Mouse (Mus musculus) heart, embryonic 10.5 days (tissue): ENCODE results near the gene Ckb. TPM values are rescaled to one million over a fixed set of nuclear protein-coding genes. Genes with fewer than 3 reads are reported as not detected.
"Not testable (repeated sequence)": the region's sequence is repeated elsewhere in the genome, so short reads cannot be mapped to it uniquely, and the experiment has no call there.

Experiments used
- DNase-seq: peaks from one replicate; pipeline ENCODE4 v3.0.0-alpha.2; 2017; ENCODE audit warnings: low spot score
- H3K27ac ChIP-seq: fragments of 300-500 bp; sonication (generic); 2 replicates; pipeline ENCODE4 v1.5.1; 2016; ENCODE audit warnings: mild to moderate bottlenecking
- H3K27me3 ChIP-seq: fragments of 300-500 bp; sonication (generic); 2 replicates; pipeline ENCODE4 v1.6.1; 2016; ENCODE audit warnings: mild to moderate bottlenecking; ENCODE audit not compliant: poor library complexity, insufficient read depth, severe bottlenecking
- H3K36me3 ChIP-seq: fragments of 300-500 bp; sonication (generic); 2 replicates; pipeline ENCODE4 v1.6.1; 2016; ENCODE audit warnings: mild to moderate bottlenecking, moderate library complexity
- H3K4me1 ChIP-seq: fragments of 300-500 bp; sonication (generic); 2 replicates; pipeline ENCODE4 v1.6.1; 2016; ENCODE audit warnings: mild to moderate bottlenecking
- H3K4me3 ChIP-seq: fragments of 300-500 bp; sonication (generic); 2 replicates; pipeline ENCODE4 v1.5.1; 2016; ENCODE audit warnings: mild to moderate bottlenecking, moderate library complexity
- H3K9me3 ChIP-seq: fragments of 300-500 bp; sonication (generic); 2 replicates; pipeline ENCODE4 v1.6.1; 2016; ENCODE audit warnings: mild to moderate bottlenecking, moderate library complexity
- WGBS: fragments of 180-500 bp; shearing (Covaris S2); methylation state at CpG from one replicate; pipeline ENCODE4 v1.1.7; 2016; 5-methylcytosine and 5-hydroxymethylcytosine counted together
- polyA plus RNA-seq: library from polyadenylated mRNA; unstranded; fragments of >200 nt; fragmentation: Nextera tagmentation; extraction: Ambion mirVana; gene quantifications from 2 replicates; pipeline ENCODE4 v1.2.1, GENCODE M21; 2016

Ckb gene
- polyA plus RNA-seq, 1 experiment from 2014 or later, result 408 TPM

DNA sequence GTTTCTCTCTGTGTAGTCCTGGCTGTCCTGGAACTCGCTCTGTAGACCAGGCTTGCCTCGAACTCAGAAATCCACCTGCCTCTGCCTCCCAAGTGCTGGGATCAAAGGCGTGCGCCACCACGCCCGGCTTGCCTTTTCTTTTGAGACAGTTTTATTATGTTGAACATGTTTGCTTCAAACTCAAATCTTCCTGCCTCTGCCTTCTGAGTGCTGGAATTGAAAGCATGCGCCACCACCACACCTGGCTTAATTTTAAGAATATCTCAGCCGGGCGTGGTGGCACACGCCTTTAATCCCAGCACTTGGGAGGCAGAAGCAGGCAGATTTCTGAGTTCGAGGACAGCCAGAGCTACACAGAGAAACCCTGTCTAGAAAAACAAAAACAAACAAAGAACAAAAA, 10.6 kb downstream of the Ckb start:
- not testable (repeated sequence) for H3K9me3 ChIP-seq, DNase-seq, H3K27me3 ChIP-seq, H3K27ac ChIP-seq, H3K4me3 ChIP-seq
- Histone ChIP-seq H3K4me1 (peaks cover 35% of the 10 kb centered on the region), H3K36me3 (peaks cover 50% of the 10 kb centered on the region)
- 96% methylated on average over 11 of the region's 11 CpGs for WGBS

GRCm38 (mm10) chr12:111660628-111661027, 11.5 kb downstream of the Ckb start:
- H3K9me3 ChIP-seq, result no peaks in the 10 kb centered on the region
- WGBS, result 95% methylated on average over 1 of the region's 1 CpGs
- peaks cover 58% of the 10 kb centered on the region for H3K36me3 ChIP-seq
- H3K4me3 ChIP-seq, result no peak overlapping the region
- DNase-seq, result no peak
- H3K4me1 ChIP-seq, result peaks cover 26% of the 10 kb centered on the region
- no peaks in the 10 kb centered on the region for H3K27me3 ChIP-seq
- no peak overlapping the region for H3K27ac ChIP-seq

- WGBS, result 94% methylated on average over 4 of the region's 4 CpGs
- H3K36me3 ChIP-seq, result peaks cover 71% of the 10 kb centered on the region
- DNase-seq, result no peak
- H3K27ac ChIP-seq, result no peak overlapping the region
- H3K27me3 ChIP-seq, result no peaks in the 10 kb centered on the region
- no peak overlapping the region for H3K4me3 ChIP-seq
- no peaks in the 10 kb centered on the region for H3K9me3 ChIP-seq
- H3K4me1 ChIP-seq, result peaks cover 13% of the 10 kb centered on the region
Measured at GRCm38 (mm10) chr12:111659331-111659730, 12.8 kb downstream of the Ckb start.

GRCm38 (mm10) chr12:111655695-111656094, 16.4 kb downstream of the Ckb start:
- Histone ChIP-seq H3K36me3 (peaks cover 82% of the 10 kb centered on the region), H3K27me3 (no peaks in the 10 kb centered on the region), H3K4me1 (no peaks in the 10 kb centered on the region; the same call in 1 of the 2 replicates), H3K4me3 (no peak overlapping the region), H3K27ac (no peak overlapping the region), H3K9me3 (no peaks in the 10 kb centered on the region)
- WGBS, result 97% methylated on average over 11 of the region's 11 CpGs
- DNase-seq, result no peak

DNA sequence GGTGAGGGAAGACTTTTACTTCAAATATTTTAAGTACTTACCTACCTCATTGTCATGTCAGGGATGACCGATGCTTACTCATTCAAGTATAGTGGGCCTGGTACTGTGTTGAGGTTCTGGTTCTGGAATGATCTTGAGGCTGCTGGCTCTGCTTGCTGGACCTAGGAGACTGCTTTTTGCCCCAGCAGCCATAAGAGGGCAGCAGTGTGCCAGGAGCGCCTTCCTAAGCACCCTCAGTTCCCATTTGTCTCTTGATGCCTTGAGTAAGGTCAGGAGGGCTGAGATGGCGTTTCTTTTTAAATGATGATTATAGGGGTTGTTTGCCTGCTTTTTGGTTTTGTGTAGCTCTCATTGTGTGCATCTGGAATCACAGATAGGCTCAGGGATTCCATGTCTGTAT, 18.7 kb downstream of the Ckb start:
- no peak for DNase-seq
- Histone ChIP-seq H3K4me3 (no peak overlapping the region), H3K27ac (no peak overlapping the region), H3K9me3 (no peaks in the 10 kb centered on the region), H3K27me3 (no peaks in the 10 kb centered on the region), H3K4me1 (no peaks in the 10 kb centered on the region; the same call in 1 of the 2 replicates), H3K36me3 (peaks cover 85% of the 10 kb centered on the region)
- 54% methylated on average over 3 of the region's 3 CpGs for WGBS

DNA sequence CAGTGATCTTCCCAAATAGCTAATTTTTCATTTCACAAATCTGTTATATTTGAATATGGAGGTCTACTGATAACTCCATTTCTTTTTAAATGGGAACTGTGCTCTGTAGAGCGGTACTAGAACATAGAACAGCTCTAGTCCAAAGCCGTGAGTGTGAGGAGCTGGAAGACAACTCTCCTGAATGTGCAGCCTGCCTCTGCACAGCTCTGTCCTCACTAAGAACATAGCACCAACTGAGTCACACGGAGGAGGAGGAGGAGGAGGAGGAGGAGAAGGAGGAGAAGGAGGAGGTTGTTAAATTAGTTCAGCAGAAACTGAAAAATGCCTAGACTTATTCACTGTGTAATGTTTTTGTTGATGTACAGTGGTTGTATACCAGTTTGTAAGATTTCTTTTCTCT, 19.2 kb downstream of the Ckb start:
- H3K36me3 ChIP-seq, result peaks cover 88% of the 10 kb centered on the region
- DNase-seq, result no peak

DNA sequence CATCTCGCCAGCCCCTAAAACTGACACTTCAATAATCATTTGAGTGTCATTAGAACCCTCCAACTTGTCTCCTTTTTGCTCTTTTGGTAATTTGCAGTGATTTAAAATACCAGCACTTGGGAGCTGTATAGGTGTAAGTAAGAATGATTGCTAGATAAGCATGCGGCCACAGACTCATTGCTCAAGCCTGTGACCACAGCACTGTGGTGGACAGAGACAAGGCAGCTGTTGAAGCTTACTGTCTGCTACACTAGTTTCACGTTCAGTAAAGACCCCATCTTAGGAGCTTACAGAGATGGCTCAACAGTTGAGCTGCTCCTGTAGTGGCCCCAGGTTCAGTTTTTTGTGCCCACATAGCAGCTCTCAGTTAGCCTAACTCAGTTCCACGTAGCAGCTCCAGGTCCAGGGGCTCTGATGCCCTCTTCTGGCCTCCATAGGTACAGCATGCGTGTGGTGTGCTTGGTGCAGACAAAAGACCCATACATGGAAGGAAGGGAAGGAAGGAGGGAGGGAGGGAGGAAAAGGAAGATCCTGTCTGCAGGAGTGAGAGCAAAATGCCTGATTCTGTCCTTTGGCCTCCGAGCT, 24.0 kb downstream of the Ckb start:
- Histone ChIP-seq H3K4me1 (no peaks in the 10 kb centered on the region), H3K27me3 (no peaks in the 10 kb centered on the region), H3K36me3 (peaks cover 90% of the 10 kb centered on the region), H3K4me3 (no peak overlapping the region), H3K9me3 (no peaks in the 10 kb centered on the region), H3K27ac (no peak overlapping the region)
- WGBS, result 57% methylated on average over 6 of the region's 6 CpGs
- peak; percentile 87 for DNase-seq

More for the DNA sequence above, 19.2 kb downstream of the Ckb start:
- 84% methylated on average over 3 of the region's 3 CpGs for WGBS
- Histone ChIP-seq H3K27me3 (no peaks in the 10 kb centered on the region), H3K27ac (no peak overlapping the region), H3K9me3 (no peaks in the 10 kb centered on the region), H3K4me3 (no peak overlapping the region), H3K4me1 (no peaks in the 10 kb centered on the region; the same call in 1 of the 2 replicates)

Other genes with a start within 250 kb of the Ckb start
- 12.1 and 12.8 TPM in 2 replicates for gene Tnfaip2, start 229.9 kb downstream of the Ckb start, polyA plus RNA-seq
- 4.6 and 15.2 TPM in 2 replicates for gene Gm266, start 186.5 kb downstream of the Ckb start, polyA plus RNA-seq
- gene Eif5, start 134.3 kb downstream of the Ckb start, polyA plus RNA-seq, result 506 and 616 TPM in 2 replicates
- 38.1 and 47.9 TPM in 2 replicates for gene Mark3, start 97.8 kb downstream of the Ckb start, polyA plus RNA-seq
- 12.7 and 18.9 TPM in 2 replicates for gene Trmt61a, start 5.8 kb upstream of the Ckb start, polyA plus RNA-seq
- gene Bag5, start 40.9 kb upstream of the Ckb start, polyA plus RNA-seq, result 43.7 and 47.7 TPM in 2 replicates
- gene Apopt1, start 40.9 kb upstream of the Ckb start, polyA plus RNA-seq, result 53.3 and 55.2 TPM in 2 replicates
- gene Klc1, start 86.5 kb upstream of the Ckb start, polyA plus RNA-seq, result 109 and 116 TPM in 2 replicates
- gene Xrcc3, start 141.5 kb upstream of the Ckb start, polyA plus RNA-seq, result 10.5 and 13.8 TPM in 2 replicates
- gene Zfyve21, start 141.8 kb upstream of the Ckb start, polyA plus RNA-seq, result 104 and 109 TPM in 2 replicates
- gene Ppp1r13b, start 235.8 kb upstream of the Ckb start, polyA plus RNA-seq, result 13.6 and 16.8 TPM in 2 replicates